Mouse (Mus musculus) brain, embryonic 14.5 days (tissue): Measurements from ENCODE around the gene Ankrd52.

Source experiments
- CTCF ChIP-seq: fragments of 200-500 bp; IDR thresholded peaks from 2 replicates; pipeline ENCODE4 v1.5.1; 2012; ENCODE audit warnings: inconsistent platforms, mild to moderate bottlenecking, moderate library complexity, borderline replicate concordance; ENCODE audit not compliant: insufficient read depth, insufficient read length; ENCODE audit errors: extremely low read depth
- POLR2A ChIP-seq: fragments of 200-500 bp; IDR thresholded peaks from 2 replicates; pipeline ENCODE4 v1.6.1; 2012; ENCODE audit warnings: mild to moderate bottlenecking, inconsistent platforms, borderline replicate concordance; ENCODE audit not compliant: poor library complexity, insufficient read depth, insufficient read length, severe bottlenecking; ENCODE audit errors: extremely low read depth

DNA sequence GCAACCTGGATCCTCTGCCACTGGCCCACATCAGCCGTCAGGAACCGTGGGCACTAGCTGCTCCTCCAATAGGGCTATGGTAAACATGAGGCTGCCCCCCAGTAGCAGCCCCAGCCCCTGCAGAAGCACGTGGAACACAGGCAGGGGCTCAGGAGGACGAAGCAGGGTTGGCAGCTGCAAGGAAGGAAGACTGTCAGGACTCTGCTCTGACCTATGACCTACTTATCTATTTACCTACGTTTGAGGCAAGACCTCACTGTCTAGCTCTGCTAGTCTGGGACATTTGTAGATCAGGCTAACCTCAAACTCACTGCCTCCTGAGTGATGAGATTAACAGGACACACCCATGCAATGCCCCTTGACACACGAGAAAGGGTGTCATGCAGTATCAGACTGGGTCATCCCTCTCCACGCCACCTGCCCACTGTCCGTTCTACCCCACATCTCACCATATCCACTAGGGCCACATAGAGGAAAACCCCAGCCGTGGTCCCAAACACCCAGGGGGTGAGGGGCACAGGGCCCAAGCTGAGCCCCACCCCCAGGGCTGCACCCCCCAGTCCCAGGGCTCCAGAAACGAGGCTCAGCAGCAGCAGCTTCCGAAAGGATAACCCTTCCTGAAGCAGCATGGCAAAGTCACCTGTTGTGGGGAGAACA lies 19.2 kb downstream of the Ankrd52 start:
- TF ChIP-seq CTCF: no peak
- no peak for TF ChIP-seq POLR2A
